Mouse (Mus musculus): ENCODE data around the gene Hhatl.

Gene Hhatl

DNA sequence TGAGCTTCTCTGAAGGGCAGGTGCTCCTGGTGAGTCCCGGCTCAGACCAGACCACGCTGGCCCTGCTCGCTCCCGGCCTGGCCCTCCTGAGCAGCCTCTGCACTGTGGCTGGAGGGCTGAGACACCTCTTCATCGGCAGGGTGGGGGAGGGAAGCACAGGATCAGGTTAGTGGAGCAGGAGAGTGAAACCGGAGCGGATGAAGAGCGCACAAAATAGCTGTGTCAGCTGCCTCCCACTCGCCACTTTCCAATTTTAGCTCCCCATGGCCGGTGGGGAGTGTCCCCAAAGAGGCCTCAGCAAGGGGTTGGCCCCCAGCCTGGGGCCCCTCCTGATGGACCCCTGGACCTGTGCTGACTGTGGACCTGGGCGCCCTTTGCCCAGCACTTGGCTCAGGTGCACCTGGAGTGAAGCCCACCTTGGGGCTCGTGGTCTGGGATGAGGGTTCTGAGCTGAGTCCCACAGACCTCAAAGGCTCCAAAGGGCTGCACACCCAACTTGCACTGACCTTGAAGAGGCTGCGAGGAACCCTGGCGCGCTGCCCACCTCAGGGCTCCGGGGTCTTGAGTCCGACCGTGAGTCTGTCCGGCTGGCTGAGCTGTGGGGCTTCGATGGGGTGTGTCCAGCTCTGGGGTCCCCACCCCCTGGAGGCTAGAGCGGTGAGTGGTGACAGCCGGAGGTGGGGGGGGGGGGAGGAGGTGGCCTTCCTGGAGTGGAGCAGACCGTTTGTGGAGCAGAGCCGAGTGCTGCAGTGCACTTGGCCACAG lies at the start of gene Hhatl:
Hhatl (minus strand) TSS at position 751 of the 765 bp plus-strand sequence.
- DNase-seq = no peak

DNA sequence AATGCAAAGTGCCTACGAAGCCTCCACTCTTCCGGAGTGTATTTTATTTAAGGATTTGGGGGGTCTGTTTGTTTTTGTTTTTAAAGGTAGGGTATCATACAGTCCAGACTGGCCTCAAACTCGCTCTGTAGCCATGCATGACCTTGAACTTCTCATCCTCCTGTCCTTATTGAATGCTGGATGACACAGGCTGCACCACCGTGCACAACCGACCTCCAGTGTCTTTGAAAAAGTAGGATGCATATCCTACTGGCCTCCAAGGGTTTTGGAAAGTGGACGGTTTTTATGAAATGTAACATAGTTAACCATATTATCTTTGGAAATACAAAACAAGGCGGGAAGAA lies 47.3 kb upstream of the Hhatl start:
- no peak for DNase-seq

DNA sequence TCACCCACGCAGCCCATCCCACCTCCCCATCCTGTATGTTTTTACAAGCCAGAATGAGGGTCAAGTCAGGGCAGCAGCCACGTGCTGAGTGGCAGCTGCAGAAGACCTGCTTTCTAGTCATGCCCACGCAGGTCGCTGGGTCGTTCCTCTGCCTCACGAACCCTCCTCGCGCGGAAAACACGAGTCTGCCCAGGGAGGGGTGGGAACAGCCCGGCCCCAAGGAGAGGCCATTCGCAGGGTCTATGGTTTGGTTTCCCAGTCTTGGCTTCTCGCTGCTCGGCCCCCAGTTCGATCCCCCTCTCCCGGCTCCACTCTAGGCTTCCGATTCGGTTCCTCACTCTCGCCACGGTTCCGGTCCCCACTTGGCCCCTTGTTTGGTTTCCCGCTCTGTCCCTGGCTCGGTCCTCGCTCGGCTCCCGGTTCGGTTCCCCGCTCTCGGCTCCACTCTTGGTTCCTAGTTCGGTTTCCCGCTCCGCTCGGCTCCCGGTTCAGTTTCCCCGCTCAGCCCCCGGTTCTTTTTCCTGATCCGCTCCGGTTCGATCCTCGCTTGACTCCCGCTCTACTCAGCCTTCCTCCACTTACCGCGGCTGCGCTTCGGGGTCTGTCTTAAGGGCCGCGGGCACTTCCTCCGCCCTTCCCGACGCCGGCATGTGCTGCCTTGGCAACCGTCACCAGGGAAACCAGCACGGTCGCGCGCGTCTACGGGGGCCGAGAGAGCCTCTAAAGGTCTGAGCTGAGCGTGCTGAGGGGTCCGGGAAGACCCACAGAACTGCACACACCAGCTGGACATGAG lies 46.7 kb upstream of the Hhatl start, which contains the start of gene Ccdc13:
Ccdc13 (minus strand) TSS at position 633 of the 793 bp plus-strand sequence.
- DNase-seq = peak; percentile 44 to 52

DNA sequence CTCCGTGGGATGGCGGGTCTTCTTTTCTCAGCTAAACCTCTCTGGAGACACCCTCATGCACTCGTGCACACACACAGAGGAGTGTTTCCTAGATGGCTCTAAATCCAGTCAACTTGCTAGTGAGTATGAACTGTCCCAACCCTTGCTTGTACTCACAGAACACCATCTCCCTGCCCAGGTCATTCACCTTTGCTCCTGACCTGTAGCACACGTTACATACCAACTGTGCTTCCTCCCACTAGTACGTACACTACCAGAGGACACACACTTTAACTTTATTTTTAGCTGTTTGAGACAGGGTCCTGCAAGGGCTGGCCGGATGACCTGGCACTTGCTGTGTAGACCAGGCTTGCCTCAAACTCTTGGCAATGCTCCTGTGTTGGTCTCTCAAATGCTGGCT lies 45.7 kb upstream of the Hhatl start:
- no peak for DNase-seq

DNA sequence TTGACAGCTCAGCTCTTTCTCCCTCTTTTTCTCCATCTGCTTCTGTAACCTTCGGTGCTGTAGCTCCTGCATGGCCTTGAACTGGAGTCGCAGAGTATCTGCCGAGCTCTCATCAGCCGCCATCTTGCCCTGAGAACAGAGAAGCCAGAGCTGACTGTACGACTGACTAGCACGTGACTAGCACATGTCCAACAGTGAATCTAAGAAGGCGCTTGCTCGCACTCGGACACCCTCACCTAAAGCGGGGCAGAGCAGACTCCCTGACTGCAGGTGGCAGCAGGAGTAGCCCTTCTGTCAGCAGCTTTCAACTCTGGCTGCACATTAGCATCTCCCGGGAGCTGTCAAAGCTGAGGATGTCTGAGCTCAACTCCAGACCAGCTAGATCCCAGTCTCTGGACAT lies 41.5 kb upstream of the Hhatl start:
- DNase-seq = no peak

DNA sequence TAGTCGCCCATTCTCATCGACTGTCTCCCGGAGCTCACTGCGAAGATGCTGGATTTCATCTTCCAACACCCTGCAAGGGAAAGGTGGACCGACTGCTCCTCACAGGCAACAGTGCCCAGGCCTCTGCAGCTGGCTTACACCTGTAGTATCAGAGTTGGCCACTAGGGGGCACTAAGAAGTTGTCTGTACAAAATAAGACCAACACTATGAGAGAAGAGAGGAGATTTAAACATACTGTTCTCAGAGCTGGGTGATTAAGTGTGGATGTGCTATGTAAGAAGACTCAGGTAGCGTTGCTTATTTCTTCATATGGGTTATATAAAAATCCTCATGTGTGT lies 38.6 kb upstream of the Hhatl start:
- DNase-seq = peak; percentile 32 to 79

DNA sequence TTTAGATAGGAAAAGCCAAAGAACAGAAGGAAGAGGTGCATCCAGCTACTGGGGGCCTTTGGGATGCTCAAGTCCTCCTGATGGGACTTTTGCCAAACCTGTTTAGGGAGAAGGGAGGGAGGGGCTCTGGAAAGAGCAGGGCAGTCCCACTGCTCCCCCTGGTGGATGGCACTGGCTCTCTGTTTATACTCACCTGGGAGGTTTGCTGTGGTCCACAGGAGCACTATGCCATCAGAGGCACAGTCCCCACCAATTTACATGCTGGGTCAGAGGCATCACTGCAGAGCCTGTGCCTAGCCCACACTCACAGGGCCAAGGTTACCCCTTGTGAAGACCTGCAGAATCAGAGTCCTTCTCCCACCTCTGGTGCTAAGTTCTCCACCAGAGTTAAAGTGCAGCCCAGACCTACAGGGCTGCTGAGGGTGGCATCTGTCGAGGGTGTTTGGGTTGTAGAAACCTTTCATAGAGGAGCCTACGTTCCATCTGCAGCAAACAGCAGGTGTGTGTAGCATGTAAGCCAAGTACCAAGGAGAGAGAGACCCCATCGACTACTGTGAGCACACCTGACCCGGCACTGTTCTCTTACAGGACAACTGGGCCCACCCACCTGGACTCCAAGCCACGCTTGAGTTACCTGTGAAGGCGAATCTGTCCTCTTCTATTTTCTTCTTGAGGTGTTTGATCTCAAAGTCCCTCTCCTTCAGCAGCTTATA lies 38.1 kb upstream of the Hhatl start:
- DNase-seq = peak in 1 of 2 experiments; percentile 51

DNA sequence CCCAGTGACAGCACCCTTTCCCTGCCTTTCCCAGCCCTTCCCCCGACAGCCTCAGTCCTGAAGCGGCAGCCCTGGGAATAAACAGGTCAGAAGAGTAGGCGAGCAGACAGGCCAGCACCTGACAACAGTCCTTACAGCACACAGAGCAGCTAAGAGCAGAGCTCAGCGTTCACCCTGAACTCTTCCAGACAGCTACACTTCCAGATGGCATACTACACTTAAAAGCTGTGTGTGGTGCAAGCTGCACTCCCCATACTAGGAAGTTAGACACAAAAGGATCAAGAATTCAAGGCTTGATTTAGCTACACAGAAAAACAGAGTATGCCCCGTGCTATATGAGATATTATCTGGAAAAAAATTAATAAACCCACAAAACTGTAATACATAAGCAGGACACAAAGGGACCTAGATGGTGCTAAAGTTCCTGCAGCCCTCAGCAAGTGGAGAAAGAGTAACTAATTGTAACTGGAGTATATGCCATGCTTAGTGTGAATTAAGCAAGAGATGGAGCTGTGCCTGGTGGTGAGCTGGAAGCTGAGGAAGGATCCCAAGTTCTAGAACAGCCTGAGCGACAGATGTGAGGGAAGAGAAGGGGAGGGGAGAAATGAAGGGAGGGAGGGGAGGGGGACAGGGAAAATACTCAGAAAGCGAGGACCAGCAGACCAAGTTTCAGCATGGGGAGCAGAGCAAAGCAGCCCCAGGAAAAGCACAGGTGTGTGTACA lies 37.1 kb upstream of the Hhatl start:
- DNase-seq = no peak

DNA sequence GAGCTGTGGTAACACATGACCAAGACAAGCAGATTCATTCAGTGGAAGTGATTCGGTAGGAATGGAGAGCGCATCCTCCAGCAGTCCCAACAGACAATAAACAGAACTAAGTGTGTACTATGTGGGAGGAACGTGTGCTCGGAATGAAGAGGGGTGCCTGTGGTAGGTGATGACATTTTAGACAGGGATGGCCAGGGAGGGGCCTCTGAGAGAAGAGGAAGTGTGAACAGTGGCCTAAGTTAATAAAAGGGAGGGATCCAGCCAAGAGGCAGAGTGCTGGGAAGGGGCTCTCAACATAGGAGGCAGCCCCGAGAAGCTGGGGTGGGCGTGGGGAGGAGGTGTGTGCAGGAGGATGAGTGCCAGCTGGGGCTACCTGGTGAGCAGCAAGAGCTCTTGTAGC lies 36.0 kb upstream of the Hhatl start:
- DNase-seq = no peak

DNA sequence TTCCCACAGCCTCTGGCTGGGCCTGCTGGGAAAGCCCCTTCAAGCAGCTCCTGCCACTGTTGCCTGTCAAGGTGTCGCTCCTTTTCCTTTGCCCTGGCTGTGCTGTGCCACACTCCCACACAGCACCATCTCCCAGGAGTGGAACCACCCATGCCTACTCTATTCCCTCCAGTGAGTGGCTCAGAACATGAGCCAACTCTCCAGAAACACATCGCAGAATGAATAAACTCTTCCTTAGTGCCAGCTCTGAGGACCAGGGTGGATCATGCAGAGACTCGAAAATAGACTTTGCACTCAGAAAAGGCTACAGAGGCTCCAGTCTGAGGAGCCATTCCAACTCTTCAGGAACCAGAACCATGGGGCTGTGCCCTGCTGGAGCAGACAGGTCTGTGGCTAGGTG lies 34.0 kb upstream of the Hhatl start:
- DNase-seq = no peak

DNA sequence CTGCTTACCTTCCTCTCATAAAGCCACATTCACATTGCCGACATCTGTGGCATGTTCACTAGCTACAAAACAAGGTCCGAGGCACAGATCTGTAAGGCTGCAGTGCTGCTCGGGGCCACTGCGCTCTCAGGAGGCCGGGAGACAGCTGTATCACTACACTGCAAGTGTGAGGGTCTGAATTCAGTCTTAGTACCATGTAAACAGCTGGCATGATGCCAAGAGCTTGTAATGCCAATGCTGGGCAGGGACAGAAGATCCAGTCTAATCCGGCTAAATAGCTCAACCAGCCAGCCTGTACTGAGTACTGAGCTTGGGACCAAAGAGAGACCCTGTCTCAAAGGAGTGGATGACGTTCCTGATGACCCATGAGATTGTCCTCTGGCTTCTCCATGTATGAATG lies 31.7 kb upstream of the Hhatl start:
- DNase-seq = no peak

DNA sequence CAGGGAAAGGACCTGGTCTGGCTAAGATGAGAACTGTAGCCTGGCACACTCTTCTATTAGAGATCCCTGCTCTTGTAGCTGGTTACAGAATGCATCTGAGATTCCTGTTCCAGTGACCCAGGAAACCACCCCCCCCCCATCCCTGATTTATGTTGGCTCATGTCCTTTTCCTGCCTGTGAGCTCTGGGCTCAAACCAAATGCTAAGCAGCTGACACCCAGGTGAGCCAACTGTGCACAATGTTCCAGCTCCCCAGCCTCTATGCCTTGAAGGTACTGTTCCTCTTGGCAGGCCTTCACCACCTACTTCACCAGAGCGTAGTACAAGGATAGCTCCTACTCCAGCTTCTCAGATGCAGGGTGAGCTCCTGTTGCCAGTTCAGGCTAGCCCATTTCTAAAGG lies 30.7 kb upstream of the Hhatl start:
- no peak for DNase-seq

DNA sequence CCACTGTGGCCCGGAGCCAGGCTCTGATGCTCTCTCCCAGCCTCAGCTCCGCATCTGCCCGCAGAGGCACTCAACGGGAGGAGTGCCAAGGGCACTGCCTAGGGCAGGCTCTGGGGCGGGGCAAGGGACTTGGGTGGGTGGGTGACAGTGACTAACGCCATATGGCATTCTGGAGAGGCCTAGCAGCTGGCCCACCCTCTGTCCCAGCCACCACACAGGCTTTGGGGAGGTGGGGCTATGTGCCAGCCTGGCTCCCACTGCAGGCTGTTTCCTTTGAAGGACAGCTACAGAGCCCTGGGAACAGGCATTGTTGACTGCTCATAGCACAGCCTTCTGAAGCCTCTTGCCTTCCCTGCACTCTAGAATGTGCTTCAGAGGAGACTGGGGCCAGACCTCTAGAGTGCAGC lies 30.3 kb upstream of the Hhatl start:
- DNase-seq = no peak

DNA sequence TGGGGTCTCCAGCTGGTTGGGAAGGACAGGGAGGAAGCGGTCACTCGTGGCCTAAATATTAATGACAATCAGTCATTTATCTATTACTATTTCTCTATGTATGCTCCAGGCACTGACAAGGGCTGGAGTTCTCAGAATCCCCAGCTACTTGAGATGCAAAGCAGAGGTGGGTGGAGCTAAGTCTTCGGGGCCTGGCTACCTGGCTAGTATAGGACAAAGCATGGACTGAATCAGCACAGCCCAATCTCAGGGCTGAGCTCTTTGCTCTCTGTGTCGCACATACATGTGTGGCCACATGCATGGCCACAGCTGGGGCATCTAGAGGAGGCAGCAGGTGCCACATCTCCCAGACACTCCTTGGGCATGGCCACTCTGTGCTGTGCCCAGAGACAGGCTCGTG lies 28.5 kb upstream of the Hhatl start:
- no peak for DNase-seq

DNA sequence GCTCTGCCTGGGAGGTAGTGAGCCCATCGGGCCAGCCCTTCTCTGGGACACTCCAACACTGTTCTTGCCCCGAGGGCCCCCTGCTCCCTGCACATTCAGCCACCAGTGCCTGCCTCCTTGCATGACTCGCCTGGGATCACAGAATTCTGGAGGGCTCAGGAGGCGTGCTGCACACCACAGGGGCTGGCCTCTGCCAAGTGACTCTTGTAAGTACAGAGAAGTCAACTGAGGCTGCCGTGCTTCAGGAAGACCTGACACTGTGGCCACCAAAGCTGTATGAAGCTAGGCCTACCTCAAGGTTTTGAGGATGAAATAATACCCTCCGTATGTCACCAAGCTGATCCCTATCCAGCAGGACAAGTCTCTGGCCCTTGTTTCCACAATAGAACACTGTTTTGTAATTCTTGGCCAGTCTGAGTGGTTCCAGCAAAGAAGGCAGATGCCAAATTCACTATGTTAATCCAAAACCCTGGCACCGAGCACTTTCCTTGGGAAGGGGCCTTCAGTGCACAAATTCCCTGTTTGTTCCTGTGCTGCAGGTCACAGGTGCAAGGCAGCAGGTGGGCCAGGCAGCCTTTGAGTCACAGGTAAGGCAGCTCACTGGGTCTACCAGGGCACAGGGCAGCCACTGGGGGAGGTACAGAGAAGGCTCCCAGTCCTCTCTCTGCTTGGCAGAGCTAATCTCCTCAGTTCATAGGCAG lies 27.6 kb upstream of the Hhatl start:
- no peak for DNase-seq

DNA sequence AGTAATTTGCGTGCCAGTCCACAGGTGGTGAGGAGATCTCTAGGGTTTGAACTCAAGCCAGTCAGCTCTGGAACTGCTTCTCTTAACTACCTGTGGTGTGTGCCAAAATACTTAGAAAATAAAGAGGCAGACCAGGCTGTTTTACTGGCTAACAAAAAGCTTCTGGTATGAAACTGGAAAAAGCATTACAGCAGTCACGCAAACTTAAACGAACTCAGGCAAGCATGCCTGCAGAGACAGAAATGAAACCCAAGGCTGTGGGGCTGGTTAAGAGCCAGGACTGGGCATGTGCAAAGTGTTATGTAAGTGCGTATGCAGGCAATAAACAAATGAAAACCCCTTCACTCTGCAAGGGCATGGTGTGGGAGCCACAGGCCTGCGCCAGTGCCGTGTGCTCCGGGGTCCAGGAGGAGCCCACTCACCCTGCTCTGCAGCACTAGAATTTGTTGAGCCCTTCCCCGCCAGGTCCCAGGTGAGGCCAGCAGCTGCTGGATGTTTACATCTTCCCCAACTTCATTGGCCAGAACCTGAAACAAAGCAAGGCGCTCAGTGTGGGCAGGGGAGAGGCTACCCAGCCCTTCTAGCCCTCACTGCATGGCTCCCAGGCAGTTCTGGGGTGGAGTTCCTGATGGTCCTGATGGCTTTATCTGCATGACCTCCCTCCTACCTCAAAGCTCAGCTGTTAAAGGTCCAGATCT lies 26.9 kb upstream of the Hhatl start:
- no peak for DNase-seq

DNA sequence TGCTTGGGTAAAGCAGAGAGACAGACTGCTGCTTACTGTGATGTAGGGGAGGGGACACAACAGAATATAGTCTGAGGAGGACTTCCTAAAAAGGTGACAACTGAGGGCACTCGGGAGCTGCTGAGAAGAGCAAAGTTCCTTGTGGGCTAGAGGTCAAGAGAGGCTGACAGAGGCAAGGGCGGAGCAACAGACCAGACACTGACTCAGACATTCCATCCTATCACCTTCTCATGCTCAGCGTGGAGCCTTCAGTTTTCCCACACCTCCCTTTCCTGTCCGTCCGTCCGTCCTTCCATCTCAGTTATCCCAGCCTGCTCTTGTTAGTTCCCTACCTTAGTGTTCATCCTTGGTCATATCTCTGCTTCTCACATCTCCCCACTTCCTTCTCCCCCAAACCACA lies 22.9 kb upstream of the Hhatl start:
- DNase-seq = no peak

DNA sequence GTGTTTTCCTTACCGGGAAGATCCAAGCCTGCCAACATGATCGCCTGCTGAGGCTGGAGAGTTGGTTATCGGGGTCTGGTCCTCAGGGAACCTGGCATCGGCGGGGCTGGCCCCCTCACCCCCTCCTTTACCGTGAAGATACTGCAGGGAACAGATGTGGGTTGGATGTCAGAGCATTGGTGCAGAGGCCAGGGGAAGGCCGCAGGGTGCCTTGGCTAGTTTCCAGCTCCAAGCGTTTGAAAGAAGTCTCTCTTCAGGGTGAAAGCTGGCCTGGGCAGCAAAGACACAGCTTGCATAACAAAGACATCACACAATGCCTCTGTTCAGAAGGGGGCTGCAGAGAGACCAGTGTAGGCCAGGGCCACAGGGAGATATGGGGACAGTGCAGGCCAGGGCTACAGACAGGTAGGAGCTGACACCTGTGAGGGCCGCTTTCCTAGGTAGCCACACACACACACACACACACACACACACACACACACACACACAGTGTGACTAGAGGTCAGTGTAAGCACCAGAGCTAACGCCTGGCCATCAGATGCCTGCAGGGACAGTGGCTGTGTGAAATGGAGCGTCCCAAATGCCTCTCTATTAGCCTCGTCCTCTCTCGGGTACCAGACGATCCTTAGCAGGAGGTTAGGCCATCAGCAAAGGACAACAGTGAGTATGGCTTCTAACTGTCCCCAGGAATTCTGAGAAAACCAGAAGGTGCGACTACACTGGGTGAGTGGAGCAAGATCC lies 17.9 kb upstream of the Hhatl start:
- no peak for DNase-seq

DNA sequence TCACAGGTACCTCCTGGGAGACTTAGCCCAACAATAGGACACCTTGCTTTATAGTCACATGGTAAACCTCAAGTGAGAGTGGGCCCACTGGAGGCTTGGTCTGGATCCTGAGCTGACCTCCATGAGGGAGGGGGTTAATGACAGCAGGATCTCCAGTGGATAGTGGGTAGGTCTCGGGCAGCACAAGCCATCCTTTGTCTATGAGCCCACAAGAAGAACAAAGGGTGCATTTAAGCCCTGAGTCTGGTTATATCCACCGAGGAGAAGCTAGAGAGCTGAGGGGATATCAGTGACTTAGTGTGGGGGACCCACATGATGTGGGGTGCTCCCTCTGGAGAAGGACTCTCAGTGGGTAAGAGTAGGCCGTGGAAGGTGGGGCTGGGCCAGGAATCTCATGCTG lies 16.2 kb upstream of the Hhatl start:
- no peak for DNase-seq

DNA sequence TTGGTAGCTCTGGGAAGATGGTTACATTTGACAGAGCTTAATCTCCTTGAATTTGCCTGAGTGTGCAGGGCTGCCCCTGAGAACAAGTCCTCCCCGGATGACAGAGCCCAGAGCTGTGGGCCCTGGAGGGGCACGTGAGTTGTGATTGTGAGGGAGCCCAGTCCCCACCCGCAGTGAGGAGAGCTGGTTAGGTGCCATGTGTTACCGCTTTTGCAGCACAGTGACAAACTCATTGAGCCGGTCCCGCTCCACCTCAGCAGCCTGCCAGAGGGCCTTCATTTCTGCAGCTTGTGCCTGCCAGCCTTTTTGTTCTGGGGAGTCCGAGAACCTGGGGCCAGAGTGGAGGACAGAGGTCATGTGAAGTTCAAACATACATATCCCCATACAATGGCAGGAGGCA lies 15.6 kb upstream of the Hhatl start:
- no peak for DNase-seq

DNA sequence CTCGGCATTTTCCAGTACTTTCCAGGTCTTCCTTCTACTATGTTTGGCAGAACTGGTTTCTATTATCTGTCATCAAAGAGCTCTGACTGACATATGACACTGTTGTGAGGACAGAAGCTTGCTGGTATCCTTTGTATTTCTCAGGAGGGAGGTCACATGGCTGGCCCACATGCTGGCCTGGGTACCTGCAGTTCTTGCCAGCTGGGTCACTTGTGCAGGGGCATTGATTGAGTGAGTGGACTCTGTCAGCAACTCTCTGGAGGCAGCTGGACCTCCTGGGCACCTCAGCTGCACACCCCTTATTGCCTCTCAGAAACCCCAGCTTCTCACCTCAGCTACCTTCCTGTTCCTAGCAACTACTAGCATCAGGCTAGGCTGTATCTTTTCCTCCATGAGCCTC lies 15.2 kb upstream of the Hhatl start:
- no peak for DNase-seq

Measured in spleen, adult 18-20 months (tissue).